Mouse (Mus musculus) urinary bladder, postnatal 14 days (tissue): ENCODE measurements at regions not wholly inside any gene's neighbourhood (a gene's known extent, or its start where the extent isn't known, plus 50 kb on each side); places are given as distances from the start of the nearest gene placed in this dataset.
"Not testable (repeated sequence)": the region's sequence is repeated elsewhere in the genome, so short reads cannot be mapped to it uniquely, and the experiment has no call there.

Experiments
- DNase-seq: peaks from one replicate; pipeline ENCODE4 v3.0.0; 2021; ENCODE audit warnings: low spot score

- not testable (repeated sequence) for DNase-seq
Measured at GRCm38 (mm10) chr11:40159161-40159560, 535.8 kb downstream of the Mat2b start.

DNA sequence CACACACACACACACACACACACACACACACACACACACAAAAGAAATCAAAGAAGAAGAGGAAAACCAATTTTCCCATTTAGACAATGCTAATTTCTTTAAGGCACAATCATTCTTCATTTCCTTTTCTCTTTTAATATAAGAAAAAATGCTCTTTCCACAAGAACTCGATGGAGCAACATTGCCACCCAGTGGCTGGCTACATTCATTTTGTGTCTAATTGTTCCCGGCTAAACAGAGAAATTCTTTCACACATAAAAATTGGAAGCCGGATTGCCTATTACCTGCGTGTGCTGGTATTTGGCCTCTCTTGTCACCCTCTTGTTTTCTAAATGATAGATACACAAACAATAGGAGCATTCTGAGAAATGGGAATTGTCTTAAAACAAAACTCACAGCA lies 545.7 kb downstream of the Mat2b start:
- peak; percentile 22 for DNase-seq

DNA sequence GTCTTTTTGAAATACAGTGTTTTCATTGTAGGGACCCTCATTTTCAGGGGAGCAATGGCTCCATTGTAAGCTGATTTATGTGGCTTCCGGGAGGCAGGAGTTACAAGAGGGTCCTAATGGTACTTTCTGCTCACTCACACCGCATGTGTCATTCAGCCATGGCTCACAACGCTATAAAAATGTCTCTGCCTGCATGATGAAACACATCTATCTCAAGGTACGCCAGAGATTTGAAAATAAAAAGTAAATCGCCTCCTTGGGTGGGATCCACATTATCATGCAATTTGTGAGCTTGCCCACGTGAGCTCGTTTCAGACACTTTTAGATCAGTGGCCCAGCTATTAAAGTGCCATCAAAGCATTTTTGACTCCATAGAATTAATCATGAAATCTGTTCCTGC lies 557.2 kb downstream of the Mat2b start:
- DNase-seq, result no peak

DNA sequence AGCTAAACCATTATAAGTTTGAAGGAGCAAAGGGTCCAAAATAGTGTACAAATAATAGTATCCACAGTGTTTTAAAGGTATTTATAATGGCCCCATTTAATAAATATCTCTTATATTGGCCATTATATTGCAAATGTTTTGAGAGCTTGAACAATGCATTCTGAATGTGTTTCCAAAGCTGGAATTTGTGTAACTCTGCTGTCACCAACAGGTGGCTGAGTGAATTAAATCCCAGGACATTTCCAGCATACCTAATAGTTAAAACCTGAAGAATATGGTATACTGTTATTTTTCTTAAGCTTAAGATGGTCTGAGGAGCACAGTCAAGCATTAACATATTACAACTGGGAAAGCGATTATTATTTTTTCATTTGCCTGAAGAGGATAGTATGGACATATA lies 592.4 kb downstream of the Mat2b start:
- no peak for DNase-seq

- no peak for DNase-seq
Measured at GRCm38 (mm10) chr11:40074317-40074716, 620.7 kb downstream of the Mat2b start.

DNA sequence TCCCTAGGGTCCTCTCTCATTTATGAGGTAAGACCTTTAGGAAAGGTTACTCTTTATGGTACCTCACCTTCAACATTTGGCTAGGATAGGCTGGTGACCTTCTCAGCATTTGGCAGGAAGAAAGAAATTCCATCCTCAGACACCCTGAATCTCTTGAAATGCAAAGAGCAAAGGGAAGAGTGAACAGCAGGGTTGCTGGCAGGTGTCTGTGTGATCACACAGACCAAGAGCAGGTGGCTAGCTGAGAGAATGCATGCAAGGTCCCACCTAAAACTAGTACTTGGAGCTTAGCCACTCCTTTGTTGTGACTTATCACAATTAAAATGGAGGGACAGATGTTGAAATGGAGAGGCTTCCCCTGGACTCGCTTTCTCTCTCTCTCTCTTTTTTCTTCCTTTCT lies 644.5 kb downstream of the Mat2b start:
- DNase-seq, result no peak

- no peak for DNase-seq
Measured at GRCm38 (mm10) chr11:40027511-40027910, 667.5 kb downstream of the Mat2b start.

- no peak for DNase-seq
Measured at GRCm38 (mm10) chr11:39999483-39999882, 695.5 kb downstream of the Mat2b start.

GRCm38 (mm10) chr11:39998612-39999011 lies 696.4 kb downstream of the Mat2b start:
- DNase-seq, result no peak

DNA sequence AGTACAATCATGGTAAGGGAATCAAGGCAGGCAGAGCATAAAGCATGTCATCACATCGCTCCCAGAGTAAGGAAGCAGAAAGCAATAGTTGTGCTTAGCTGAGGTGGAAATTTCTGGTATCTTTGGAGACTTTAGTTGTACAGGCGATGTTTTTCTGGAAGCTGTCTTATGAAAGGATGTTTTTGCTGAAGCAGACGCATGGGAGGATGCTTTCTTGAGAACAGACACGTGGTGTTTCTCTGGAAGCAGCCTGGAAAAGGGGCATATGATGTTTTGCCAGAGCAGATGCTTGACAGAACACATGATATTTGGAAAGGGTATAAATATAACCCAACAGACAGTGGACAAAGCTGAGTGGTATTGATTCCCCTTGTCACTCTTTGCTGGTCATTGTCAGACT lies 722.4 kb downstream of the Mat2b start:
- DNase-seq, result no peak

DNA sequence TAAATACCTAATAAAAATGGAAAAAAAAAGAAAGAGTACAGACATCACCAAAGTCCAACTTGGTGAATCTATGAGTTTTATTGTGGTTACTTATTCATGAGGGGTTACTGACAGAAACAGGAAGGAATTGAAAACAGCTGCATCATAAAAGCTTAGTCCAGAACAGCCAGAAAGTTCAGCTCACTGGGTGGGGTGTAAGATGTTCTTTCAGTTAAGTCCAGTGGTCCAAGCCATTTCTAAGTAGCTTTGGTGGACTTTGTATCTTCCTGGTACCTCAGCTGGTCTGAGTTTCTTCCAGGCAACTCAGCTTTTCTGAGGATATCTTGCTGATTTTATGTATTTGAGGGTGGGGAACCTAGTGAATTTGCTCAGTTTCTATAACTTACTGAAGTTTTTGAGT lies 731.3 kb downstream of the Mat2b start:
- DNase-seq, result no peak

- DNase-seq, result no peak
Measured at GRCm38 (mm10) chr11:39954426-39954825, 740.6 kb downstream of the Mat2b start.

DNA sequence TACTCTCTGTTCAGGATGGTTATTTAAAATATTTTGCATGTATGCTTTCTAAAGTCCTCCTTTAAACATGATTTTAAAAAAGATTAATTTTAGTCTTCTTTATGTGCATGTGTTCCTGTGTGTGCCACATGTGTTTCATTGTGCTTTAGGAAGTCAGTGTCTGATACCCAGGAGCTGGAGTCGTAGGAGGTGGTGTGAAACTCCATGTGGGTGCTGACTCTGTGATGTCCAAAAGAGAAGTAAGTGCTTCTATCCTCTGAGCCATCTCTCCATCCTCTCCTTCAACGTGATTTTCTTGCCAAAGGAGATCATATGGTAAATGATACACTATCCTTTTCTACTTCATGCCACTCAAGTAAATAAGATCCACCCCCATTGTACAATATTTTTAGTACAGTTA lies 750.8 kb downstream of the Mat2b start:
- DNase-seq, result no peak

GRCm38 (mm10) chr11:39934216-39934615 lies 760.8 kb downstream of the Mat2b start:
- no peak for DNase-seq

- DNase-seq, result no peak
Measured at GRCm38 (mm10) chr11:39923977-39924527, 771.0 kb downstream of the Mat2b start.

DNA sequence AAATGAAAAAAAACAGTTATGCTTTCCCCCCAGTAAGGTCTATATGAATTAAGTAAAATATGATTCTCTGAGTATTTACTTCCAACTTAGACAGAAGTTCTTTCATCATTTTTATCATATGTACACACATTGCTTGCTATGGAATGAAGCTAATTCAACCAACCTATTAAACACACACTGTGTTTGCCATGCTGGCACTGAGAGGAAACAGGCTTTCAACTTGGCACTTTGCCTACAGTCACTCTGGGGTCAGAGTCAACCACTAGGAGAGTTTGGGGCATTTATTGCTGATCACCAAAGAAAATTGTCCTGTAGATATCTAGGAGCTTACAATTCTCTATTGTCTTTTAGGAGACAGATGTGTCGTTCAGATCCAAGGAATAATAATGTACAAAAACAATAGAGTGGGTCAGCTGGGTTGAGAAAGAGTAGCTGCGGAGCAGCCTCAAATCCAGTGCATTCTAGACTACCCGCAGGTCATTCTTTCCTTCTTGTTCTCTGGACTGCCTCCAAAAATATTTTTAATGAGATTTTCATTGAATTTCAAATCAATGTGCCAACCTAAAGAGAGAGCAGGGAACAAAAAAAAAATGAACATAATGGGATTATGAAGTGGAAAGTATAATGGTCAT lies 777.2 kb downstream of the Mat2b start:
- no peak for DNase-seq

- no peak for DNase-seq
Measured at GRCm38 (mm10) chr11:39899644-39900225, 795.3 kb downstream of the Mat2b start.

GRCm38 (mm10) chr11:39883305-39883704 lies 811.7 kb downstream of the Mat2b start:
- no peak for DNase-seq

DNA sequence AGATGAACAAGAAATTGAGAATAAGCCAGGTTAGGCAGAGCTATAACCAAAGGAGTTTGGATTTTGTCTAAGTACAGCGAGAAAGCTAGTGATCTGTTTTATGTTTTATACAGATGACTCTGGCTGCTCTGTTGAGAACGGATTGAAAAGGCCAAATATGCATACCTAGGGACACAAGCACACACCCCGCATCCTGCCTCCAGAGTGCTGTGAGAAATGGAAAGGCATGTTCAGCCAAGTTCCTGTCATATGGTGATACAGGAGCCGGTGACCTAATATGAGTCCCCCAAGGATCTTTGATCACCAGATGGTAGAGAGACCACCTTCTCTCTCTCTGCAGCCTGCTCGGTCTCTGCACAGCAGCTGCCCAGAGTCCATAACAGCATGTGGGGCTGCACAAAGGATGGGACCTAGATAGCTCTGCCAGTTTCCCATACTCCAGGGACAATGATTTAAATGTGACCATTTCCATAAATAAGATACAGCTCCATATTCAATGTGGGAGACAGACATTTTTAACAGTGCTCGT lies 826.5 kb downstream of the Mat2b start:
- DNase-seq, result no peak
